Mouse (Mus musculus) liver, embryonic 14.5 days (tissue): ENCODE results near the gene Cd151. TPM values are rescaled to one million over a fixed set of nuclear protein-coding genes. Genes with fewer than 3 reads are reported as not detected.

Experiments
- ATAC-seq: fragments of 200-750 bp; cut with Nextera tagmentation; 2 replicates; pipeline ENCODE4 v1.8.0; 2017; ENCODE audit warnings: moderate number of reproducible peaks, mild to moderate bottlenecking, moderate library complexity; ENCODE audit not compliant: insufficient read depth
- DNase-seq, 3 experiments: peaks; one replicate each; pipeline ENCODE4 v3.0.0-alpha.2; 2012 to 2013; ENCODE audit warnings: low read depth in 3 of 3, low spot score in 3 of 3
- H3K27ac ChIP-seq: fragments of 300-500 bp; sonication (generic); 2 replicates; pipeline ENCODE4 v1.5.1; 2014; ENCODE audit warnings: moderate library complexity, mild to moderate bottlenecking, control low read depth, inconsistent platforms
- H3K27me3 ChIP-seq: fragments of 300-500 bp; sonication (generic); 2 replicates; pipeline ENCODE4 v1.6.1; 2014; ENCODE audit warnings: mild to moderate bottlenecking, low read length, moderate library complexity; ENCODE audit not compliant: control insufficient read depth, insufficient read depth
- H3K36me3 ChIP-seq: fragments of 300-500 bp; sonication (generic); replicated peaks from 2 replicates; pipeline ENCODE4 v1.6.1; 2014; ENCODE audit warnings: low read depth; ENCODE audit not compliant: control insufficient read depth, insufficient read depth
- H3K4me1 ChIP-seq, 2 experiments: fragments of 200-500 bp in 1 of 2; fragments of 300-500 bp in 1 of 2; sonication (generic) in 1 of 2; replicated peaks; 2 replicates each; pipeline ENCODE4 v1.6.1; 2012 to 2014; ENCODE audit warnings: antibody characterized with exemption in 1 of 2, inconsistent platforms in 1 of 2, low read length in 1 of 2; ENCODE audit not compliant: control insufficient read depth in 2 of 2, insufficient read depth in 2 of 2
- H3K4me2 ChIP-seq: fragments of 300-500 bp; sonication (generic); 2 replicates; pipeline ENCODE4 v1.6.1; 2014; ENCODE audit warnings: low read depth, mild to moderate bottlenecking, control low read depth, moderate library complexity
- H3K4me3 ChIP-seq, 2 experiments: fragments of 200-500 bp in 1 of 2; fragments of 300-500 bp in 1 of 2; sonication (generic) in 1 of 2; 2 replicates each; pipeline ENCODE4 v1.5.1; 2012 to 2014; ENCODE audit warnings: low read depth in 2 of 2, low read length in 2 of 2, mild to moderate bottlenecking in 2 of 2, control low read depth in 1 of 2, inconsistent platforms in 1 of 2, moderate library complexity in 1 of 2; ENCODE audit not compliant: insufficient read depth in 1 of 2
- H3K9ac ChIP-seq: fragments of 300-500 bp; sonication (generic); replicated peaks from 2 replicates; pipeline ENCODE4 v1.6.1; 2014; ENCODE audit warnings: mild to moderate bottlenecking, control low read depth, moderate library complexity
- H3K9me3 ChIP-seq: fragments of 300-500 bp; sonication (generic); 2 replicates; pipeline ENCODE4 v1.6.1; 2016; ENCODE audit warnings: low read length, mixed read lengths; ENCODE audit not compliant: control insufficient read depth
- CTCF ChIP-seq: IDR thresholded peaks from 2 replicates; pipeline ENCODE4 v1.5.1; 2016; ENCODE audit warnings: antibody characterized with exemption, low read depth, control low read depth
- EP300 ChIP-seq: IDR thresholded peaks from 2 replicates; pipeline ENCODE4 v1.6.1; 2016; ENCODE audit warnings: antibody characterized with exemption, low read depth
- WGBS: fragments of 180-500 bp; shearing (Covaris S2); extraction: QIAGEN DNeasy Blood & Tissue Kit; methylation state at CpG from one replicate; pipeline ENCODE4 v1.1.7; 2014; ENCODE audit not compliant: insufficient replicate concordance; 5-methylcytosine and 5-hydroxymethylcytosine counted together
- polyA plus RNA-seq, 2 experiments: library from polyadenylated mRNA; depleted of rRNA in 1 of 2; stranded (reverse) in 1 of 2; unstranded in 1 of 2; fragments of >200 nt; fragmentation: Nextera tagmentation in 1 of 2; extraction: Ambion mirVana in 1 of 2; gene quantifications; 2 replicates each; pipeline versions ENCODE4 v1.2.1 to v1.2.3; 2012 to 2014

The Cd151 gene
- polyA plus RNA-seq (2012; rRNA removed) (20.0 and 22.0 TPM in 2 replicates), polyA plus RNA-seq (2014; fragmentation: Nextera tagmentation; extraction: Ambion mirVana) (12.8 and 13.8 TPM in 2 replicates)

DNA sequence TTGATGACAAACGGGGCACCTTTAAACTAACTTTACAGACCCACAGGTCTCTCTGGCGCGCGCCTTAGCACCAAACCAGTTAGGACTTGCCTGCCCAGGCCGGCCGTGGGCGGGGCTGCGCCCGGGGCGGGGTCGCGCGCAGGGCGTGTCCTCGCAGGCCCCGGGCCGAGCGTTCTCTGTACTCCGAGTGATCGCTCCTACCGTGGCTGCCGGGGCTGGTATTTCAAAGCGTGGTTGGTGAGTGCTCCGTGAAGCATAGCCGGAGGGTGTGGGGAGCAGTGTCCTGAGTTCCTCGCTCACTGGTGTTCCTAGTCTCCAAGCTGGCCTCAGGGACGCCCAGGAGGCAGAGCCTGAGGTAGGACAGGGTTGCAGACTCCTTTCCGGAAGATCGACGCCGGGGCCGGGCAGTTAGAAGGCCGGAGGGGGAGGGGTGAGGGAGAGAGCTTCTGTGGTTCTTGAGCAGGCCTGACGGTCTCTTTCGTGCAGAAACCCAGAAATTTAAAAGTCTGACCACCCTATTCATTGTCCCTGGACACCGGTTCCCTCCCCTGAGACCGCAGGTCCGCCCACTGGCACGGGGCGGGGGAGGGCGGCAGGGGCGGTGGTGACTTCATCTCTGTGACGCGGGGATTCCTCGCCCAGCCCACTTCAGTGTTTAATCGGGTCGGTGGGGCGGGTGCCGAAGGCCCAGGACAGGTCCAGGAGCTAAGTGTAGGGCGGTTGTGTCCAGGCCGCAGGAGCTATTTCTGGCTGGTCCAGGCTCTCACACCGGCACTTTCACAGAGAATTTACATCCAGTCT is at the start of gene Cd151:
Gene Cd151, plus strand, starts transcription at position 163 of the 801 bp plus-strand sequence.
- H3K4me1 ChIP-seq: peaks cover 17 to 24% of the 10 kb centered on the region in 2 experiments
- H3K9ac ChIP-seq: peak within 1 kb of the TSS; percentile 69

DNA sequence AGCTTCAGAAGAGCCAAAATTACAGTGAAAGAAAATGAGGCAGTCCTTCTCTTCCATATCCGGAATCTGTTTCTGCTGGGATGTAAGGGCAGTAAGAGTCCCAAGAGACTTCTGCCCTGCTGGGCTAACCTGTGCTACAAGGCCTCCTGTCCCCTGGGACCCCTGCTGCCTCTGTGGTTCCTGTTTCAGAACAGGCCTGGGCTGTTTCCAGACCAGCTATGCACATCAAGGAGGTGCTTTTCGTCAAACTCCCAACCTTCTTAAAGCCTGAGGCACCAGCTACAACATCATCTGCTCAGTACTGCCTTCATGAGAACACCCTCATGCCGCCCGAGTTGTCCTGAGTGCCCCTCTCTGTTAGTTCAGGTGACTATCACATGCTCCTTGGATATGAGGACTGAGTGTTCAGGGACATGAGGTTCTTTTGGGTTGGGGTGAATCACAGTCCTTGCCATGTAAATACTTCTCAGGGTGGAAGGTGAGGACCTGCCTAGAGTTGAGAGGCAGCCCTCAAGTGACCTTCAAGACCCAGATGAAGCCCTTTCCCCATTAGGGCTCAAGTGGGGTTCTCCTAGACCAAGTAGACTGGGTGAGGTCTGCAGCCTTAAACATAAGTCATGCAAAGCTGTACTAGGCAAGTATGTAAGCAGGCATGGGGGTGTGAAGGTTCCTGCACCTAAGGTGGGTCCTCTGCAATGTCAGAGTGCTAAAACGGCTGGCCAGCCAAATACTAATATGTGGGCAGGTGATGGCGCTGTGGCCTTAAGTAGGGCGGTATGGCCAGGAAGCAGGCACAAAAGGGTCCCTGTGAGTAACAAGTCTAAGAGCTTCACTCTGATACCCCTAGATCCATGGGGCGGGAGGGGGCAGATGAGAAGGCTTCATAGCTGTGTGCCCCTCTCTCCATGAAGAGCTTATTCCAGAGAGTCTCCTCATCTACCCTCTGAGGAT is 49.2 kb upstream of the Cd151 start:
- ATAC-seq (no peak), DNase-seq (no peak)
- Histone ChIP-seq H3K9me3 (no peaks in the 10 kb centered on the region), H3K9ac (no peak overlapping the region), H3K4me1 (peaks cover 11 to 12% of the 10 kb centered on the region in 2 experiments), H3K36me3 (no peaks in the 10 kb centered on the region), H3K27me3 (no peaks in the 10 kb centered on the region), H3K27ac (no peak overlapping the region), H3K4me3 (no peak overlapping the region), H3K4me2 (no peak overlapping the region)
- WGBS: 62% methylated on average over 8 of the region's 8 CpGs
- TF ChIP-seq EP300 (no peak), CTCF (peak; percentile 44)

More for the DNA sequence above, at the start of gene Cd151:
- Histone ChIP-seq H3K4me2 (peak within 1 kb of the TSS; percentile 79), H3K4me3 (peak within 1 kb of the TSS; percentile 70 to 92), H3K27ac (peak within 1 kb of the TSS; percentile 49), H3K36me3 (peaks cover 4% of the 10 kb centered on the region), H3K27me3 (peaks cover 40% of the 10 kb centered on the region), H3K9me3 (no peaks in the 10 kb centered on the region)
- WGBS: under 1% methylated on average over 52 of the region's 52 CpGs
- TF ChIP-seq CTCF (no peak), EP300 (no peak)
- ATAC-seq (peak; percentile 89), DNase-seq (peak; percentile 76 to 82 (median 77))

DNA sequence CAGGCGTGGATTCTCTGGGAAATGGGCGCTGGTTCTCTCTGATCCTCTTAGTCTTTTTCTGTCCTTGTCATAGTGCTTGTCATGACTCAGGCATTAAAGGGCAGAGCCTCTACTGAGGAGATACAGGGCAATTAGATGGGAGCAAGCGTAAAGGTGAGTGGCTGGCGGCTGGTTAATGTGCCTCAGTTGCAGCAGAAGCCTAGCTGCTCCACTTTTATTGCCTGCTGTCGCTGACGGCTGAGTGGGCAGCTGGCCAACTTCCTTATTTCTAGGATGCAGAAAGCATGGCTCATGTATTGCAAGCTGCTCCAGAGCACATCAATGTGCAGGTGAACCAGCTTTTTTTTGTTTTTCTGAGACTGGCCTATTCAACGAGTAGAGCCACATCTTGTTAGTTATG is 48.2 kb upstream of the Cd151 start:
- Histone ChIP-seq H3K4me2 (no peak overlapping the region), H3K9me3 (no peaks in the 10 kb centered on the region), H3K27ac (no peak overlapping the region), H3K36me3 (no peaks in the 10 kb centered on the region), H3K4me1 (peaks cover 8% of the 10 kb centered on the region in 2 experiments), H3K9ac (no peak overlapping the region), H3K27me3 (no peaks in the 10 kb centered on the region), H3K4me3 (no peak overlapping the region)
- WGBS: 47% methylated on average over 7 of the region's 7 CpGs
- no peak for DNase-seq
- ATAC-seq: no peak
- TF ChIP-seq EP300: no peak
- TF ChIP-seq CTCF: no peak

DNA sequence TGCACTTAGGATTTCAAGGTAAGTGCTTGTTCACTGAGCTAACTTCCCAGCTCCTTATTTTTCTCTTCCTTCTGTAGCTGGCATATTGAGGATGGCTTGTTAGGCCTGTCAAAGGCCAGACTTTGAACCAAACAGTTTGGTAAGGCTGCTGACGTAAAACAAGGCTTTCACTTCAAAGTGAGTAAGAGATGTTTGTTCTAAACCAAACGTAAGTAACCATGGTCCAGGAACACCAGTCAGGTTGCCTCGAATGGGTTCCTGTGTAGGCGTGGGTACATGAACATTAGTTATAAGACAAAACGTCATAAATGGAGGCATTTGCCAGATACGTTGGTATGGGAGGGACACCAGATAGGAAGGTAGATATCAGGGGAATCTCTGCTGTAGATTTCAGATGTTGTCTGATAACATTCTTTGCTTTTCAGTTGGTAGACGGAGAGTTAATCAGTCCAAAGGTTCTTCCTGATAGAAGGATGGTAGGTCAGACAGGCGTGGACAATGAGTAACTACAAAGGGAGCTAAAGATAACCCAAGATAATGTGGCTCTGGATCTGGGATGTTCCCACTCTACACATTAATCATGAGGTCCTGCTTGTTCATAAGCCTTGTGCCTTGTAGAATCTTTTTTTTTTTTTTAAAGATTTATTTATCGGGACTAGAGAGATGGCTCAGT is 47.0 kb upstream of the Cd151 start:
- Histone ChIP-seq H3K9ac (no peak overlapping the region), H3K4me2 (no peak overlapping the region), H3K4me1 (no peaks in the 10 kb centered on the region), H3K36me3 (no peaks in the 10 kb centered on the region), H3K27ac (no peak overlapping the region), H3K4me3 (no peak overlapping the region), H3K9me3 (no peaks in the 10 kb centered on the region), H3K27me3 (no peaks in the 10 kb centered on the region)
- TF ChIP-seq EP300 (no peak), CTCF (no peak)
- ATAC-seq: peak; percentile 49; the same call in 1 of the 2 replicates
- 52% methylated on average over 9 of the region's 9 CpGs for WGBS
- DNase-seq: no peak
